Mouse (Mus musculus): ENCODE measurements around the gene D630039A03Rik. TPM values are rescaled to one million over a fixed set of nuclear protein-coding genes. Genes with fewer than 3 reads are reported as not detected.

Gene D630039A03Rik
- total RNA-seq, 2 experiments from 2014 or later, result 9.7 to 14.0 TPM

DNA sequence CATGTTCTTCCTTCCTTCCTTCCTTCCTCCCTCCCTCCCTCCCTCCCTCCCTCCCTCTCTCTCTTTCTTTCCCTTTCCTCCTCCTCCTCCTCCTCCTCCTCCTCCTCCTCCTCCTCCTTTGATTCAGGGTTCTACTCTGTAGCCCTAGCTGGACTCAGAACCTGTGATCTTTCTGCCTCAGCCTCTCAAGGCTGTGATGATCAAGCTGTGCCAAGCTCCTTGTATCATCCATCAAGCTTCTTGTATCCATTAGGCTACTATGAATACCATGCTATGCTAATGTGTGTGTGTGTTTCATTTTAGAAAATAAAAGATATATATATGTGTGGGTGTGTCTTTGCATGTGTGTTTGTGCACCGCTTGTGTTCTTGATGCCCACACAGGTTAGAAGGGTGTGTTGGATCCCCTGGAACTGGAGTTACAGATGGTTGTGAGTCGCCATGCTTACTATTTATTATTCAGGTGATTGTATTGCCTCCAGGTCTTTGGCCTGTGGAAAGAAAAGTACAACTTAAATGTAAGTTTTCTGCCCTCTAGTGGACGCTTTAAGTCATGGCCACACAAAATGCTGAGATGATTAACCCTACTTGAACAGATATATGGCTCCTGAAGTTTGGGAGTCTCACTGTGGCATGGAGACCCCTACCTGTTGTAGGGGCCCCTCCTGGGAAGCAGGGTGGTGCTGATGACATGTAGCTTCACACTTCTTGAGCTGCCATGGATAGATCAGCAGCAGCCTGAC lies 11.5 kb upstream of the D630039A03Rik start:
- no peak for DNase-seq (ENCODE audit: low spot score in 2 of 2)

DNA sequence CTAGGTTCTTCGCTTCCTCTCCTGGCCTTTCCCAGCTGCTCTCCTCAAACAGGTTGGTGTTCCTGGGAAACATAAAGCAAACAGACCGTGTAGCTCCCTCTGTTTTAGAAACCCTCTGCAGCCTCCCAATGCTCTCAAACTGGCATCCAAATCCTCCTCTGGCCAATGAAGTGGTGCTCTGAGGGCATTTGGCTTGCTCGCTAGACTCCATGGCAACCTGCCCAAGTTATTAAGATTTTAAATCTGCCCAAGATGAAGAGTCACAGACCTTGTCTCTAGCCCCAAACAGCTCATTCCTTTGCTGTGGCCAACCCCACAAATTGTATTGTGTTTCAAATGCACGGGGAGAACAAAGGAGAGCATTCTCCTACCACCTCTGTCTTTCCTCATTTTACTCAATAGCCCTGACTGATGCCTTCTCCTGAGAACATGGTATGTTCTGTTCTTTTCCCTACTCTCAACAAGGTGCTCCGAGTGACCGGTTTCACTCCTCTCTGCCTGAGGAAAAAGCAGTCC lies 8.5 kb upstream of the D630039A03Rik start:
- DNase-seq (ENCODE audit: low spot score in 2 of 2), result no peak

DNA sequence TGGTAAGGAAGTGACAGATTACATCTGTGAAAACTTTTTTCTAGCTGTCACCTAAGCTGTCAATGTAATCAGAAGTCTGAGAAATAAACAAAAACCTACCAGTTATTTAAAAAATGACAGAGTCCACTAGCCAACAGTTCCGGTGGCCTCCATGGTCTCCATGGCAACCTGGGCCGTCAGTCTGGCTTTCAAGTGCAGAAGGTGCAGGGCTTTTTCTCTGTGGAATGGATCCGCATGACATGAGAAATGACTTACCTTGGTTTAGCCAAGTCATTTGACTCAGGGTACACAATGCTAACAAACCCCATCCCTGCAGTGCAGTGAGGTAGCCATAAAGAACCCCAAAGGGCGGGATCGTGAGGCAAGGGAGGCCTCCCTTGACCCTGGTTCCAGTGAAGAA lies 6.1 kb upstream of the D630039A03Rik start:
- DNase-seq (ENCODE audit: low spot score in 2 of 2), result no peak

DNA sequence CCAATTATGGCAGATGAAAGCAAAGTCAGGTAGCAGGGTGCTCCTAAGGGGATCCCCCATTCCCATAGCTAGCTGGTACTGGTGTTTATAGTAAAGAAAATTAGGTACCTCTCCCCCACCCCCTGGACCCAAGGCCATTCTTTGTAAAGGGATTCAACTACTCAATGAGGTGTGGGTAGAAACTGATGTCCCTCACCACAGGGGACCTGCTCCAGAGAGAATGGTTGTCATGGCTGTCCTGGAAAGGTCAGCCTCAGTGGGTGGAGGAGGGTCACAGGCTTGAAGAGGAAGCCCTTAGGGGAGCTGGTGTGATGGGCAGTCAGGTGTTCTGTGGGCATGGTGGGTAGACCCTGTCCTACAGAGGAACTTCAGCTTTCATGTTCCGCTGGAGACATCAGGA lies 4.4 kb upstream of the D630039A03Rik start:
- no peak for DNase-seq (ENCODE audit: low spot score in 2 of 2)

DNA sequence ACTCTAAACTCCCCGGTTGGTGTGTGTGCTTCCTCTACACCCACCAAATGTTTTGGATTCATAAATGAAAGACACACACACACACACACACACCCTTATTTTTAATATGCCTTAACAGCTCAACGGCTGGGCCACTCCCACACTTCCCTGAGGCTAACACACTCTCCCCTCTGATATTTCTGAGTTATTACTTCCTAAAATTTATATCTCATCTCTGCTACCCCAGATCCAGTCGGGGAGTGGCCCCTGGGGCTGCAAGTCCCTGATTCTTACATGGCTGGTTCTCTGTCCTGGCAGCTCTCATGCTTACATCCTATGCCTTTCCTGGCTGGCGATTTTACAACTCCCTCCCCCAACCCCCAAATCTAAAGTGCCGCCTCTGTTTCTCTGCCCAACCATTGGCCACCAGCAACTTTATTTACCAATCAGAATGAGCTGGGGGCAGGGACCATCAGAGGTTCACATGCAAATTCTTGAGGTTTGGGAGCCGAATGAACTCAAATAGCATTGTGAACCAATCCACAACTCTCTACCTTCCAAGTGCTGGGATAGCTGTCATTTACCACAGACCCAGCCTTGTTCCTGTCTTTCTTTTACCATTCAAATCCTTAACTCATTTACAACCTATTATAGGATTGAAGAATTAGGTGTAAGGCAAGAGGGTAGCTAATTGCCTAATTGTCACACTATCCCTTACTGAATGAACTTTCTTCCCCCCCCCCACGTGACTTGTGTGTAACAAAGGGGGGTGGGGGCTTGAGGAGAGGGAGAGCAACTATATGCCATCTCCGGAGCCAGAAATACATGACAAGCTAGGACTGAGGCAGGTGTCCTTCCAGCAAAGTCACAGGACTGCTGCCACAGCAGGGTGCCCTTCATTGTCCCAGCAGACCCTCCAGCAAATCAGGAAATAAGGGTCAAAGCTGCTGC lies 3.7 kb upstream of the D630039A03Rik start:
- no peak for DNase-seq (ENCODE audit: low spot score in 2 of 2)

DNA sequence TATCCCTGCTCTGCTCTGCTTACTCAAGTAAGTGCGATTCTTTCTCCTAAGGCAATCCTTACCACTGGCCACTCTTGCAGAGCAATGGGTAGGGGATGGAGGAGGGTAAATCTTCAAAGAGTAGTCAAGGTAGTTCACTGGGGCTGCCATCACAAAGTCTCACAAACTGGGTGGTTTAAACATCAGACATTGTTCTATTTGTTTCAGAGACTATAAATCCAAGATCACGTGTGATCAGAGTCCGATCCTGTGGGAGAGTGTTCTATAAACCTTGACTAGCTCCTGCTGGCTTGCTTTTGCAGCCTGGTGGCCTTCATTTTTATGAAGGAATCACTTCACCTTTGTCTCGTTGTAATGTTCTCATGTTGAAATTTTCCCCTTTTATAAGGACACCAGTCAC lies 614 bp upstream of the D630039A03Rik start:
- DNase-seq (ENCODE audit: low spot score in 2 of 2), result no peak

DNA sequence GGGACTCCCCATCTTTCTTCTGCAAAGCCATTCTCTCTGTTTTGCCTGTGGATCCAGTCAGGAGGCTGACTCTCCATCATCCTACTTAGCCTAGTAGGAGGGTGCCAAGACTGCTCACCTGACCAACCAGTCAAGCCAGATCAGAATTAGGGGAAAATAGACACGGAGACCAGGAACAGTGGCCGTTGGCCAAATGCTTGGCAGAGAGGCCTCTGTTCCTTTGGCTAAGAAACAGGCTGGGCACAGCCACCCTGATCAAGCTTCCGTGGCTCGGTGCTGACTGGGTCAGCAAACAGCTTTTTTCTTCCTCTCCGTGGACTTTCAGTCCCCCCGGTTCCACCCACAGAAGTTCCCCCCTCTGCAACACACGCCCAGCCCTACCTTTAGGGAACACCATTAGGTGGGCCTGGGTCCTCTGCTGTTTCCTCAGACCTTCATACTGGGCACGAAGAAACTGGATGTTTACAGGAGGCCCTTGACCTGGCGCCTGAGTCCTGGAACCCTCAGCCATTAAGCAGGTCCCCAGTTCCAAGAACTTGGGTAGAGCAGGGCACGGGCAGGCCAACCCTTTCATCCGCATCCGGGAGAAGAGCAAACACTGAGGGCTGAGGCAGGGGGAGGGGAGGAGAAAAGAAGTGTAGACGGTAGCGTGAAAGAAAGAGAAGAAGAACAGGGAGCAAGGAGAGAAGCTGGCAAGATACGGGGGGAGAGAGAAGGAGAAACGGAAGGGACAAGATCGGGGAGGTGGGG lies 706 bp downstream of the D630039A03Rik start:
- DNase-seq (ENCODE audit: low spot score in 2 of 2), result no peak

DNA sequence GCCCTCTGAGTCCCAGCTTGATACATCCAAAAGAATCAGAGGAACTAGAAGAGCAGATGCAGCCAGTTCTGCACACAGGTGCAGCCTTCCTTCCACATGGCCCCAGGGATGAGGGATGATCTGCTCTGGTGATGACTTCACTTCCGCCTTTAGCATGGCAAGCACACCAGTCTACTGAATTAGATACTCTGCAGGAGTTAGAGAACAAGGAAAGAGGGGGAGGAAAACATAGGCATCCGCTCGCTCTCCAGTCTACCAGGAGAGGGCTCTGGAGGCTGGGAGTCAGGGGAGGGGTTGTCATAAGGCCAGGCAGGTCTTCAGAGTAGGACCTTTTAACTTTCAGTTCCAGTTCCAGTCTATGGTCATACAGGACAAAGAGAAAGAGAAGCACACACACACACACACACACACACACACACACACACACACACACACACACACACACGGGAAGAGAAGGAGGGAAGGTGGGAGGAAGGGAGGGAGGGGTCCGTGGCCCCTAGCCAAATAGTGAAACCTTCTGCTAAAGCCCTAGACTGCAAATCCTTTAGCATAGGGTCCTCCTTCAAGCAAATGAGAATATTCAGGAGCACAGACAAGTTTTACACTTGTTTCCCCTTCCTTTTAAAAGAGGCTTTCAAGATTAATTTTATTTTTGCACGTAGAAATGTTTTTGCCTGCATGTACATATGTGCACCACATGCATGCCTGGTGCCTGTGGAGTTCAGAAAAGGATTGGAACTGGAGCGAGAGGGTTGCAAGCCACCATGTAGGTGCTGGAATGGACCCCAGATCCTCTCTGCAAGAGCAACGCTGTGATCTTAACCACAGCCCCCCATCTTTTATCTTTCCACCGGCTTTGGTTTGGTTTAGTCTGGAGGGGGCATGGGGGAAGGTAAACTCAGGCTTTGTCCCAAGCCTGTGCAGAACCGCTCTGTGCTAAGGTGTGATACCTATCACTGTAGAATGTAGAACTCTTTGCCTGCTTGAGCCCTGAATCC lies 1.6 kb downstream of the D630039A03Rik start:
- DNase-seq (ENCODE audit: low spot score in 2 of 2), result no peak

DNA sequence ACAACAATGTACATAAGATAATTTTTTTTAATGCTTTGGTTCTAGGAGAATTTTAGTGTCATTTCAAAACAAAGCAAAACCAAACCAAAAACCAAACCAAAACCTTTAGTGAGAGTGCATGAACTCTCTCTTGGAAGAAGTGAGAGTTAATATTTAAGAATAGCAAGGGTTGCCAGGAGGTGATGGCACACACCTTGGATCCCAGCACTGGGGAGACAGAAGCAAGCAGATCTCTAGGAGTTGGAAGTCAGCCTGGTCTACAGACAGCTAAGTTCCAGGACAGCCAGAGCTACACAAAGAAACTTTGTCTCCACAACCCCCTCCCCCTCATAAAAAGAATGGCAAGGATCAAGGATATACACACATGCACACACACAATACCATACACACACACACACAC lies 3.1 kb downstream of the D630039A03Rik start:
- DNase-seq (ENCODE audit: low spot score in 2 of 2), result no peak

DNA sequence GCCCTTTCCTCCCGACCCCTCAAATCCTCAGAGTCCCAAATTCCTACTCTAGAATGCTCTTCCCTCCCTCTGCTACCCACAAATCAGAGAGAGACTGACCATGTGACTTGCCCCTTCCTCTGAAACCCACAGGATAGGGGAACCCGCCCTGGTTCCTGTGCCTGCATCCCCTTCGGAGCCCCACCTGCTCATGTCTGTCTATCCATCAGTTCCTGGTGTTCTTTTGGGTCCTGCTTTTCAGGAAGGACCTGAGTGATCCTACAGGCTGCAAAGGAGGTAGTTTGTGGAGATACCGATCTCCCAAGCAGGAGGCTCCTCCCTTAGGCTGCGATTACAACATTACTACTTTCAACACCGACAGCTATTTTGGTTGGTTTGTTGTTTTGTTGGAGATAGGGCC lies 7.2 kb downstream of the D630039A03Rik start:
- DNase-seq (ENCODE audit: low spot score in 2 of 2), result no peak

DNA sequence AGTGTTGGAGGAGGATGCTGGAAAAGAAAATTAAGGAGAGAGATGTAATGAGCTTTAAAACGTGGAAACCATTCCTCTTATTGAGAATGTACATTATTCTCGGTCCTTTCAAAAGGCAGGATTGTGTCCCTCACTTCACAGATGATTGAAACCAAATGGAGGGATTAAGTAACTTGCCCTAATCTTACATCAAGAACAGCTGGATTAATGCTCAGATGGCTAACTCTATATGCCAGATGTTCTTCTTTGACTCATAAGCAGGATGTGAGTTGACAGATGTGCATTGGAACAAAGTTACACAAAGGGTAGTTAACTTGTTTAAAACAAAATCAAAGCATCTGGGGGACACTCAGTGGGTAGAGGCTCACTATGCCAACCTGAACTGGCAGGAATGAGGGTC lies 9.4 kb downstream of the D630039A03Rik start:
- no peak for DNase-seq (ENCODE audit: low spot score in 2 of 2)

DNA sequence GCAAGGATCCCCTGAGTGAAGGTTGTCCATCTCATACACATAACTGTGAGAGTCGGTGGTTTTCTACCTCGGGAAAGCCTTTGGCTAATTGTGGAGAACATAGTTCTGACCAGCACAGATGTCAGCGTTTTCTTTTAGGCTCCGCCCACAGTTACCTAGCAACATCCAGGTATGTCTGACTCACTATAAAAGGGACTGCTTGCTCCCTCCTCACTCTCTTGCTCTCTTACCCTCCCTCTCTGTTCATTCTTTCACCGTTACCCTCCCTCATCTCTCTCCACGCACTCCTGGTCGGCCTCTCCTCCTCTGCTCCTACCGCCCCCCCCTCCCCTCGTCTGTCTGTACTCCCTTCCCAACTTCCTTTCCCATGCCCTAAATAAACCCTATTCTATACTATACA lies 11.5 kb downstream of the D630039A03Rik start:
- no peak for DNase-seq (ENCODE audit: low spot score in 2 of 2)

DNA sequence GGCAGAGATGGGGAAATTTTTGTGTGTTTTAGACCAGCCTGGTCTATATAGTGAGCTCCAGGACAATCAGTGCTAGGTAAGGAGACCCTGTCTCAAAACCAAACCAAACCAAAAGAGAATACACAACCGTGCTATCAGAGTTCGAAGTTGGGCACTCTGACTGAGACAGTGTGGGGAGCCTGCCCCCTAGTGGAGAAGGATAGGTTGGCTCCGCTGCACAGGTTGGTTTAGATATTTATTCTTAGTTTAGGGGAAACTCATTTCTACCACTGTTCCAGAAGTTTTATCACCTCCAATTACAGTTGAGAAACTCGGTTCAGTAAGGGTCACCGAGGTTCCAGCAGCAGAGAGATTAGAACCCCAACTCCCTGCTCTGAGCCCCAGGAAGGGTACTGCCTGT lies 11.9 kb downstream of the D630039A03Rik start:
- DNase-seq (ENCODE audit: low spot score in 2 of 2), result peak; percentile 69 to 77

DNA sequence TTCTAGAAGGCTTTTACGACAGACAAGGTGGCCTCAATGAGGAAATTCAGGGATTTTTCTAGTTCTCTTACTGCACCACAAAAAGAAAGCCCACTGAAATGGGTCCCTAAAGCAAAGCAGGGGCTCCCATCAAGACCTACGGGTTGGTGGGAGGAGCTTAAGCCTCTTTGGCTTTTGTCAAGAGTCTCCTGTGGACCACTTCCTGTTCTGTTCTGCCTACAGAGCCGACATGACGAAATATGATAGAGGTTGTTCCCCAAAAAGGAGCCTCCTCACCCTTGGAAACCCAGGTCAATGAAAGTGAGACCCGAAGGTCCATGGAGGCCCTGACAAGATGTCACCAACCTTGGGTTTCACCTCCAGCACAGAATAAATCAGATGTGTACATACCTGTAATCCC lies 13.5 kb downstream of the D630039A03Rik start:
- no peak for DNase-seq (ENCODE audit: low spot score in 2 of 2)

DNA sequence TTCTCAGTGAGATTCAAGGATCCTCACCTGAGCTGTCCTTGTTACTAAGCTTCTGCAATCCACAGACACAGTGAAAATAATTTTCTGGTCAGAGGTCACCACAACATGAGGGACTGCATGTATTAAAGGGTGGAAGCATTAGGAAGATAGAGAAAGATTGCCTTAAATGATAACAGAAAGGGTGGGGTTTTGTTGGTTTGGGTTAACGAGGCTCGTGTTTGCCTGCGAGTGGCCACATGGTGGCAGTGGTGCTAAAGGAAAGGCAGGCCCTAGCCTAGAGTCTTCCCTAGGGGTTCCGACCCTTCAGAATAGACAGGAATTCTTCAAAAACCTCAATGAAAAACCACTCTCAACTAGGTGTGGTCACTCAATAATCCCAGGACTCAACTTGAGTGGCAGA lies 14.9 kb downstream of the D630039A03Rik start:
- peak; percentile 40 to 42 for DNase-seq (ENCODE audit: low spot score in 2 of 2)

DNA sequence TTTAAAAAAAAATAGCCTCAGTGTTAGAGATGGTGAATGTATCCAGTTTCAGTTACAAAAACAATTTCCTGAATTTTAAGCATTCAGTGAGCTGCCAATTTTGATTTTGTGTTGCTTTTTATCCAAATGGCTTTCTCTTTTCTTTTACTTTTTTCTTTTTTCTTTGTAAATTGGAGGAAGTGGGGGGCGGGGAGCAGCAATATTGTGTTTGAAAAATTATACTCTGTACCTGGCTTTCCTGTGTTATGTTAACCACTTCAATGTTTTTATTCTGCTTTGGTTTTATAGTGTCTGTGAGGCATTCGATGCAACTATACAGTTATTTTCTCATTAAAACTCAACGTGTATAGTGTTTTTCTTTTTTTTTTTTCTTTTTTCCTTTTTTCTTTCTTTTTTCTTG lies 19.5 kb downstream of the D630039A03Rik start:
- DNase-seq (ENCODE audit: low spot score in 2 of 2), result no peak

DNA sequence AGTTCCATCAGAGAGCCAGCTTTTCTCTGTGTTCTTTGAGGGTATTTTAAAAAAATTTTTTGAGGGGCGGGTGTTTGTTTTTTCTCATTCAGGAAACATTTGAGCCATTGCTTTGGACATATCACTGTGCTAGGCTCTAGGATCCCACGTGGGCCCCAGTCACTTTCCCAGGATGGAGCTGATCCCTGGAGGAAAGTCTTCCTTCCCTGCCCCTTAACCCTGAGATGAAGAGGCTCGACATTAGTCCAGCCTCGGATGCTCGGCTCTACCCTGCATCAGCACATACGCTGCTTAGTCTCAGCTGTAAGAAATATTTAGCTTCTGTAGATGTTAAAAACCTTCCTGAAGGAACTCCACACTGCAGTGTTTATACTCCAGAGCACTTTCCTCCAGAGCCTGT lies 20.2 kb downstream of the D630039A03Rik start:
- peak in 1 of 2 experiments; percentile 10 for DNase-seq (ENCODE audit: low spot score in 2 of 2)

DNA sequence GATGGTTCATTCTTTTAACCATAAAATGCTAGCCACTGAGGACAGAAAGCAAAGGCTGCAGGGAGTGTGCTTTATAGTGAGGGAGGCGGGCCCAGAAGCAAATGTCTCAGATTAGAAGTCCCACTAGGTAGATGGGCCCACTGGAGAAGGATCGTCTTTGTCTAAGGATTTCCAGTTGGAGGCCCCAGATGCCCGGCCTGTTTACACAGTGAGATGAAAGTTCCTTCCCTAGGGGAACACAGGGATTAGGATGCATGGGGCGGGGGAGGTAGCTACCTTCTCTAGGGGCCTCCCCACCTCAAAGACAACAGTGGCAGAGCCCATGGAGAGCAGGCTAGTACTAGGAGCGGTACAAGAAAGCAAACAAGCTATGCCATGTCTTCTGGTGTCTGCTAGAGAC lies 21.0 kb downstream of the D630039A03Rik start:
- DNase-seq (ENCODE audit: low spot score in 2 of 2), result peak in 1 of 2 experiments; percentile 10

DNA sequence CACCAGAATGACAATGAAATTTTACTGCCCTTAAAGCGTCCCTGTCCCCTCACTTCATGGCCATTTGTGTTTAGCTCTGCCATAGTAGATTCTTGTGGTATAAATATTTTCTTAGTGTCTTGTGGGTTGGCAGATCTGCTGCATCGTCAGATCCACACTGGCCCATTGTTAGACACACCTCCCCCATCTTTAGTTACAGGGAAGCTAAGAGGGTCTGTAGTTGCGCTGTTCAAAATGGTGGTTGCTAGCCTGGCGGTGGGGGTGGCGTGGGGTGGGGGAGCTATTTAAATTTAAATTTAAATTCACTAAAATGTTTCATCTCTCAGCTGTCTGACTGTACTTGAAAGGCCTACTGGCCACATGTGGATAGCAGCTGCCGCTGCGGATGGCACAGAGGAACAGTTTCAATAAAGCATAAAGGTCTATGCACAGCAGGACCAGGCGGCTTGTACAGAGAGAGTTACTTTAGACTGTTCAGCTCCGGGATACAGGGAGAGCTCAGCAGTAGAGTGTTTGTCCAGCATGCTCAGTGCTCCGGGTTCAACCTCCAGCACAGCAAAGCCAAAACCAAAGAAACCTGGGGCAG lies 24.0 kb downstream of the D630039A03Rik start:
- no peak for DNase-seq (ENCODE audit: low spot score in 2 of 2)

DNA sequence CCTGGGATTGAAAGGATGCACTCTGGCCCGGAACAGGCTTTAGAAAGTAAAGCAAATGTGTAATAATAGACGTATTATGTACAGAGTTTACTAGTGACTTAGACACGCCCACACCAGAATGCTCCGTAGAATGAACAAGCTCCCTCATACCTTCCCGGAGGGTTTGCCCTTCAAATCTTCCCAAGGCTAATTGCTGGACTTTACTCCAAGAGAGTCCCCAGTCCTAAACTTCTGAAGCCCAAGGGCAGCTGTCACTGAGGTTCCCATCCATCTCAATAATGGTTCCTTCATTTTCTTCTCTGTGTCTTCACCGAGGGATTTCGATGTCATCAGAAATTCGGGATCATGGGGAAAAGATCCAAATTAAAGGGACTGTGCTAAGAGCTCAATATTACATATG lies 26.3 kb downstream of the D630039A03Rik start:
- DNase-seq (ENCODE audit: low spot score in 2 of 2), result no peak

All from adrenal gland, adult 18-20 months (tissue).